Comparison of ENCODE assay signal across 19 mouse cellular contexts in the genomic region with DNA sequence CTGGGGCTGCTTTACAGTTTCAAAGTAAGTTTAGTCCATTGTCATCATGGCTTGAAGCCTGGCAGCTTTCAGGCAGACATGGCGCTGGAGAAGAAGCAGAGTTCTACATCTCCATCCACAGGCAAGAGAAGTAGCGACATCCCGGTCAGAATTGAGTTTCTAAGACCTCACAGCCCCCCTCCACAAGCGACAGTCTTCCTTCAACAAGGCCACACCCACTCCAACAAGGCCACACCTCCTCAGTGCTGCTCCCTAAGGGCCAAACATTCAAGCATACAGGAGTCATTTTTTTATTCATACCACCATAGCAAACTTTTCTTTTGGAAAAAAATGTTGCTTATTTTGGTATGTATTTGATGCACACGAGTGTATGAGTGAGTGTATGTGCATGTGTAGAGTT. TPM values are rescaled to one million over a fixed set of nuclear protein-coding genes. Genes with fewer than 3 reads are reported as not detected.
DNase-seq lines count a peak whose midpoint lies in the region; TF ChIP-seq lines count a peak whose summit lies in the region.
"Had no signal": no experiment of that assay in that cellular context is flagged by ENCODE, and none has a peak within 500 bp of the region (broad histone marks: within the 10 kb centered on the region; RNA-seq: fewer than 3 reads in every experiment).

No protein-coding gene starts in this region.

- peak overlapping the region; percentile 7 to 66; a peak in 3 of 4 replicates for H3K4me3 ChIP-seq in ES-E14 (ENCODE audit: insufficient read depth in 1 of 2, low read depth in 1 of 2, low read length in 2 of 2, poor library complexity in 1 of 2, severe bottlenecking in 1 of 2)
- H3K4me3 ChIP-seq: hindbrain, embryonic 13.5 days; layer of hippocampus, adult 2 months; limb, embryonic 10.5 days; megakaryocyte, embryonic 14.5 days; midbrain, embryonic 15.5 days; stomach, embryonic 15.5 days had no signal

- peak overlapping the region; percentile 77 for H3K9ac ChIP-seq in ES-E14 (ENCODE audit: insufficient read depth, low read depth, low read length, poor library complexity, severe bottlenecking)
- H3K9ac ChIP-seq: hindbrain, embryonic 13.5 days; liver, embryonic 14.5 days; midbrain, embryonic 15.5 days; stomach, embryonic 15.5 days had no signal

- peaks cover 9 to 12% of the 10 kb centered on the region in 2 experiments for H3K4me1 ChIP-seq in ES-E14 (ENCODE audit: control insufficient read depth in 2 of 2, insufficient read depth in 2 of 2, low read length in 2 of 2, poor library complexity in 1 of 2)

- H3K36me3 ChIP-seq in ES-E14 (ENCODE audit: control insufficient read depth, insufficient read depth, low read length, poor library complexity, severe bottlenecking): no peaks in the 10 kb centered on the region; the same call in 1 of the 2 replicates
- no peaks in the 10 kb centered on the region for H3K36me3 ChIP-seq in splenic B cell, adult 2 months (ENCODE audit: control insufficient read depth, insufficient read depth, low read length, poor library complexity, severe bottlenecking)
- H3K36me3 ChIP-seq: midbrain, embryonic 15.5 days; stomach, embryonic 15.5 days had no signal

- H3K27ac ChIP-seq in ES-E14 (ENCODE audit: insufficient read depth, low read depth, low read length, poor library complexity, severe bottlenecking): peak overlapping the region; percentile 98; the same call in 1 of the 2 replicates
- H3K27ac ChIP-seq: hindbrain, embryonic 13.5 days; layer of hippocampus, adult 2 months; limb, embryonic 10.5 days; liver, embryonic 14.5 days; midbrain, embryonic 15.5 days; stomach, embryonic 15.5 days had no signal

- DNase-seq in lung, postnatal 10 days: peak; percentile 19
- DNase-seq in lung, postnatal 4 days: no peak
- DNase-seq in CD4-positive helper T cell, adult 2 months (ENCODE audit: low read depth, low spot score): peak; percentile 35
- no peak for DNase-seq in ES-E14 (ENCODE audit: low read depth, low spot score)
- DNase-seq in splenic B cell, adult 2 months (ENCODE audit: low read depth, low spot score): peak; percentile 26
- no peak for DNase-seq in embryo, embryonic 11 days
- no peak for DNase-seq in heart, postnatal 25 days (ENCODE audit: low spot score)
- DNase-seq: adrenal gland, postnatal 14 days; cerebellum, postnatal 14 days; gastrocnemius, postnatal 10 days; kidney, postnatal 10 days; right cerebral cortex, adult 18-20 months had no signal

- intact Hi-C loops in heart, postnatal 25 days (cut with DNase I): no loop called here

- H3K27me3 ChIP-seq in splenic B cell, adult 2 months (ENCODE audit: control insufficient read depth, insufficient read depth, low read length, poor library complexity, severe bottlenecking): no peaks in the 10 kb centered on the region
- H3K27me3 ChIP-seq: hindbrain, embryonic 13.5 days; megakaryocyte, embryonic 14.5 days; midbrain, embryonic 15.5 days; stomach, embryonic 15.5 days had no signal

- no peaks in the 10 kb centered on the region for H3K9me3 ChIP-seq in ES-E14 (ENCODE audit: control insufficient read depth, insufficient read depth, low read depth, low read length)
- H3K9me3 ChIP-seq: limb, embryonic 10.5 days; megakaryocyte, embryonic 14.5 days; midbrain, embryonic 15.5 days; stomach, embryonic 15.5 days had no signal

- in situ Hi-C loops in ES-E14 (cut with MboI; ENCODE audit: low sequenced_read_pairs in 2 of 2, unreplicated experiment in 2 of 2): no loop called here

TF ChIP-seq in ES-E14, 5 proteins besides CTCF, POLR2A, EP300 and RAD21:
- TF ChIP-seq MAFK (IDR thresholded peaks at IDR 0.05; ENCODE audit: insufficient read depth, low read depth, low read length): no peak
- peak; percentile 28; the same call in 1 of the 2 replicates for TF ChIP-seq ZNF384 (IDR thresholded peaks at IDR 0.05; ENCODE audit: low read depth, low read length)

RNA-seq across cellular contexts. Expression of gene Zfp280b, which starts 2.0 kb away (rescaled TPM):
- 22.1 and 31.6 TPM in 2 replicates for total RNA-seq in ES-E14 (2012; rRNA removed)
- 1 to 10 TPM; 7.7 to 8.1 TPM for total RNA-seq in heart, postnatal 25 days (2021)

Comparison
In these comparisons a context has a peak if more than half of its experiments do, and no peak if none do; other contexts are left out.
1. DNase-seq: peak in lung, postnatal 10 days (single experiment), CD4-positive helper T cell, adult 2 months (single experiment) and splenic B cell, adult 2 months (single experiment); none in lung, postnatal 4 days (0 of 2), ES-E14 (single experiment), embryo, embryonic 11 days (single experiment) and heart, postnatal 25 days (single experiment).